Mouse (Mus musculus): Measurements from ENCODE around the gene Kcnq1.
A peak's percentile ranks its signal among the peaks of the same experiment; 100 is the strongest.

Gene Kcnq1

GRCm38 (mm10) chr7:143106062-143106461, at the start of gene Kcnq1:
Gene Kcnq1 (plus strand): TSS chr7:143106362.
- no peak for DNase-seq

- DNase-seq: no peak
These were observed 49.1 kb upstream of the Kcnq1 start for GRCm38 (mm10) chr7:143057023-143057422.

- no peak for DNase-seq
These were observed 48.4 kb upstream of the Kcnq1 start for GRCm38 (mm10) chr7:143057667-143058220.

GRCm38 (mm10) chr7:143058221-143058697, 47.9 kb upstream of the Kcnq1 start:
- no peak for DNase-seq

- DNase-seq: no peak
These were observed 46.8 kb upstream of the Kcnq1 start for GRCm38 (mm10) chr7:143059202-143059870.

- DNase-seq: no peak
These were observed 43.5 kb upstream of the Kcnq1 start for GRCm38 (mm10) chr7:143062704-143063103.

GRCm38 (mm10) chr7:143064226-143064625, 41.9 kb upstream of the Kcnq1 start:
- no peak for DNase-seq

GRCm38 (mm10) chr7:143065692-143066091, 40.5 kb upstream of the Kcnq1 start:
- DNase-seq: no peak

- DNase-seq: no peak
These were observed 38.7 kb upstream of the Kcnq1 start for GRCm38 (mm10) chr7:143067469-143067868.

GRCm38 (mm10) chr7:143067897-143068296, 38.3 kb upstream of the Kcnq1 start:
- no peak for DNase-seq

GRCm38 (mm10) chr7:143068316-143068881, 37.8 kb upstream of the Kcnq1 start:
- DNase-seq: peak; percentile 71

GRCm38 (mm10) chr7:143068882-143069591, 37.1 kb upstream of the Kcnq1 start, which contains the start of gene Tssc4:
Gene Tssc4 (plus strand): TSS chr7:143069249.
- peak; percentile 98 for DNase-seq

GRCm38 (mm10) chr7:143069751-143070400, 36.3 kb upstream of the Kcnq1 start:
- peak; percentile 30 for DNase-seq

- no peak for DNase-seq
These were observed 35.6 kb upstream of the Kcnq1 start for GRCm38 (mm10) chr7:143070506-143071070.

GRCm38 (mm10) chr7:143072605-143073004, 33.6 kb upstream of the Kcnq1 start:
- DNase-seq: no peak

- peak; percentile 27 for DNase-seq
These were observed 33.1 kb upstream of the Kcnq1 start for GRCm38 (mm10) chr7:143073086-143073485.

- DNase-seq: no peak
These were observed 30.8 kb upstream of the Kcnq1 start for GRCm38 (mm10) chr7:143075394-143075793.

- no peak for DNase-seq
These were observed 28.8 kb upstream of the Kcnq1 start for GRCm38 (mm10) chr7:143077351-143077750.

- DNase-seq: no peak
These were observed 24.1 kb upstream of the Kcnq1 start for GRCm38 (mm10) chr7:143082024-143082423.

GRCm38 (mm10) chr7:143083708-143084107, 22.5 kb upstream of the Kcnq1 start:
- DNase-seq: no peak

GRCm38 (mm10) chr7:143086366-143086765, 19.8 kb upstream of the Kcnq1 start:
- peak; percentile 60 for DNase-seq

- DNase-seq: peak; percentile 53
These were observed 19.0 kb upstream of the Kcnq1 start for GRCm38 (mm10) chr7:143087070-143087579.
